In the genomic region with DNA sequence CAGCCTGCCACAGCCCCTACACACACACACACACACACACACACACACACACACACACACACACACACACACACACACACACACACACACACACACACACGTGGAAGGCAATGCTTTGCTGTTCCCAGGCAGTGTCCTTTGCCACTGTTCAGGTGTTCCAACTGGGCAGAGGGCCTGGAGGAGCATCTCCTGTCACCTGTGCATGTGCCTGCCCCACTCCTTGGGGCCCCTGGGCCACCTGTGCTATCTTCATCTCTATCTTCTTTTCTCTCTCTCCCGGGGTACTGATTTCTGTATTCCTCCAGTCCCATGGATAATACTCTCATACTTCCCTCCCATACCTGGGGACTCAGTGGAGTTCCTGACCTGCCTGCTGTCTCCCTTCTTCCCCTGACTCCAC, we compare ENCODE assay signal across 10 mouse cellular contexts. TPM values are rescaled to one million over a fixed set of nuclear protein-coding genes. Genes with fewer than 3 reads are reported as not detected.
DNase-seq lines count a peak whose midpoint lies in the region; ATAC-seq and TF ChIP-seq lines count a peak whose summit lies in the region.
"Had no signal": no experiment of that assay in that cellular context is flagged by ENCODE, and none has a peak within 500 bp of the region (broad histone marks: within the 10 kb centered on the region; RNA-seq: fewer than 3 reads in every experiment).

No protein-coding gene starts in this region.

- no peak for TF ChIP-seq POLR2A in heart, adult 2 months (IDR thresholded peaks at IDR 0.05; ENCODE audit: insufficient read depth, low read depth, low read length)

- H3K9ac ChIP-seq in heart, adult 2 months (ENCODE audit: low read depth, low read length): no peak overlapping the region
- peak overlapping the region; percentile 22; the same call in 1 of the 2 replicates for H3K9ac ChIP-seq in forebrain, embryonic 16.5 days (replicated peaks; ENCODE audit: low read depth, low read length)
- H3K9ac ChIP-seq in liver, embryonic 12.5 days: no peak overlapping the region

- no peaks in the 10 kb centered on the region for H3K27me3 ChIP-seq in heart, adult 2 months (ENCODE audit: control insufficient read depth, insufficient read depth, low read length)
- H3K27me3 ChIP-seq in G1E (ENCODE audit: insufficient read depth, low read length): no peaks in the 10 kb centered on the region; the same call in 1 of the 2 replicates
- H3K27me3 ChIP-seq in forebrain, embryonic 16.5 days (replicated peaks; ENCODE audit: control insufficient read depth, insufficient read depth, low read length): no peaks in the 10 kb centered on the region
- no peaks in the 10 kb centered on the region for H3K27me3 ChIP-seq in liver, embryonic 12.5 days (replicated peaks)
- H3K27me3 ChIP-seq: CH12.LX; embryonic facial prominence, embryonic 13.5 days had no signal

- H3K27ac ChIP-seq in heart, adult 2 months: peak overlapping the region; percentile 54
- H3K27ac ChIP-seq in forebrain, embryonic 16.5 days (ENCODE audit: low read length): peak overlapping the region; percentile 41; the same call in 1 of the 2 replicates
- H3K27ac ChIP-seq in liver, embryonic 12.5 days: peak overlapping the region; percentile 94

- no peaks in the 10 kb centered on the region for H3K79me2 ChIP-seq in heart, adult 2 months (replicated peaks; ENCODE audit: control insufficient read depth, insufficient read depth, low read length)

- no peak overlapping the region for H3K4me2 ChIP-seq in forebrain, embryonic 16.5 days (ENCODE audit: low read length)
- peak overlapping the region; percentile 78; the same call in 1 of the 2 replicates for H3K4me2 ChIP-seq in liver, embryonic 12.5 days

- intact Hi-C loops in heart, adult 2 months (cut with DNase I): no loop called here
- intact Hi-C loops in heart, postnatal 25 days (cut with DNase I): no loop called here

- 24% methylated on average over 2 of the region's 2 CpGs for WGBS in heart, adult 2 months
- 43% methylated on average over 2 of the region's 2 CpGs for WGBS in forebrain, embryonic 16.5 days
- WGBS in liver, embryonic 12.5 days (ENCODE audit: insufficient replicate concordance): 43% methylated on average over 2 of the region's 2 CpGs

- no peak overlapping the region for H3K4me3 ChIP-seq in heart, adult 2 months
- H3K4me3 ChIP-seq in G1E (ENCODE audit: low read depth, low read length): peak overlapping the region; percentile 67; the same call in 1 of the 2 replicates
- H3K4me3 ChIP-seq in forebrain, embryonic 16.5 days (replicated peaks; ENCODE audit: low read length): no peak overlapping the region
- no peak overlapping the region for H3K4me3 ChIP-seq in liver, embryonic 12.5 days
- H3K4me3 ChIP-seq: embryonic facial prominence, embryonic 13.5 days had no signal

- peak; percentile 27 to 47 for DNase-seq in heart, adult 2 months
- DNase-seq in heart, postnatal 25 days (ENCODE audit: low spot score): no peak
- DNase-seq in G1E (ENCODE audit: low spot score): no peak
- DNase-seq in urinary bladder, postnatal 10 days (ENCODE audit: low spot score): no peak
- DNase-seq in spleen, adult 18-20 months: no peak
- no peak for DNase-seq in urinary bladder, postnatal 14 days (ENCODE audit: low spot score)

- ATAC-seq in G1E (ENCODE audit: extremely low read depth, insufficient number of reproducible peaks, low FRiP score, poor library complexity, severe bottlenecking): no peak
- ATAC-seq in forebrain, embryonic 16.5 days: no peak
- no peak for ATAC-seq in liver, embryonic 12.5 days

- TF ChIP-seq CTCF in heart, adult 2 months (IDR thresholded peaks at IDR 0.05): no peak
- no peak for TF ChIP-seq CTCF in G1E (IDR thresholded peaks at IDR 0.05; ENCODE audit: low read depth, low read length)

- TF ChIP-seq EP300 in heart, adult 2 months (IDR thresholded peaks at IDR 0.05; ENCODE audit: insufficient read depth, low read depth, low read length): no peak

- no peaks in the 10 kb centered on the region for H3K9me3 ChIP-seq in G1E (replicated peaks)
- no peaks in the 10 kb centered on the region for H3K9me3 ChIP-seq in forebrain, embryonic 16.5 days (ENCODE audit: control insufficient read depth, low read length)
- H3K9me3 ChIP-seq in liver, embryonic 12.5 days (replicated peaks): no peaks in the 10 kb centered on the region
- H3K9me3 ChIP-seq: embryonic facial prominence, embryonic 13.5 days had no signal

- peaks cover 25% of the 10 kb centered on the region for H3K4me1 ChIP-seq in heart, adult 2 months (ENCODE audit: control insufficient read depth, insufficient read depth, low read length)
- H3K4me1 ChIP-seq in G1E (ENCODE audit: insufficient read depth, low read depth, low read length): peaks cover 95% of the 10 kb centered on the region
- H3K4me1 ChIP-seq in forebrain, embryonic 16.5 days (replicated peaks; ENCODE audit: control insufficient read depth, insufficient read depth, low read length): peaks cover 51% of the 10 kb centered on the region
- peaks cover 91% of the 10 kb centered on the region for H3K4me1 ChIP-seq in liver, embryonic 12.5 days

- peaks cover 35% of the 10 kb centered on the region for H3K36me3 ChIP-seq in heart, adult 2 months (ENCODE audit: control insufficient read depth, insufficient read depth, low read length)
- peaks cover 87% of the 10 kb centered on the region for H3K36me3 ChIP-seq in G1E (replicated peaks)
- peaks cover 34% of the 10 kb centered on the region for H3K36me3 ChIP-seq in forebrain, embryonic 16.5 days (ENCODE audit: control insufficient read depth, insufficient read depth)
- peaks cover 66% of the 10 kb centered on the region for H3K36me3 ChIP-seq in liver, embryonic 12.5 days

RNA-seq across cellular contexts. Expression of gene Nr1d1, which starts 8.8 kb away (rescaled TPM):
- total RNA-seq in heart, adult 2 months (2021): 100 to 1,000 TPM in 1 of 2 experiments, 10 to 100 TPM in 1; 35.5 to 111 TPM
- 190 and 208 TPM in 2 replicates for polyA plus RNA-seq in heart, adult 2 months (2012; rRNA removed)
- total RNA-seq in heart, postnatal 25 days (2021): 100 to 1,000 TPM in 1 of 2 experiments, 10 to 100 TPM in 1; 61.2 to 129 TPM
- 0.75 and 3.1 TPM in 2 replicates for total RNA-seq in G1E (2014; fragmentation: Nextera tagmentation)
- total RNA-seq in G1E (2017): 0.93 TPM in 2 replicates
- 2.3 TPM in 2 replicates for polyA plus RNA-seq in G1E (2012)
- polyA plus RNA-seq in forebrain, embryonic 16.5 days (2015; fragmentation: Nextera tagmentation; extraction: Ambion mirVana): 3.8 and 4.0 TPM in 2 replicates
- polyA plus RNA-seq in liver, embryonic 12.5 days (2016; fragmentation: Nextera tagmentation; extraction: Ambion mirVana): 1.3 and 1.4 TPM in 2 replicates

RNA-seq across cellular contexts. Expression of gene Thra, which starts 25.9 kb away (rescaled TPM):
- total RNA-seq in heart, adult 2 months (2021): 100 to 1,000 TPM; 103 to 105 TPM
- 89.4 and 104 TPM in 2 replicates for polyA plus RNA-seq in heart, adult 2 months (2012; rRNA removed)
- 100 to 1,000 TPM; 102 to 117 TPM for total RNA-seq in heart, postnatal 25 days (2021)
- total RNA-seq in G1E (2014; fragmentation: Nextera tagmentation) (58.0 and 68.0 TPM in 2 replicates), G1E (2017) (20.1 and 20.3 TPM in 2 replicates)
- 32.3 and 33.1 TPM in 2 replicates for polyA plus RNA-seq in G1E (2012)
- 177 and 182 TPM in 2 replicates for polyA plus RNA-seq in forebrain, embryonic 16.5 days (2015; fragmentation: Nextera tagmentation; extraction: Ambion mirVana)
- polyA plus RNA-seq in liver, embryonic 12.5 days (2016; fragmentation: Nextera tagmentation; extraction: Ambion mirVana): 13.0 and 13.3 TPM in 2 replicates

RNA-seq across cellular contexts. Expression of gene Msl1, which starts 29.0 kb away (rescaled TPM):
- total RNA-seq in heart, adult 2 months (2021): 10 to 100 TPM; 68.9 to 75.3 TPM
- polyA plus RNA-seq in heart, adult 2 months (2012; rRNA removed): 21.9 and 44.4 TPM in 2 replicates
- 10 to 100 TPM; 73.0 to 78.1 TPM for total RNA-seq in heart, postnatal 25 days (2021)
- total RNA-seq in G1E (2014; fragmentation: Nextera tagmentation) (38.0 and 52.2 TPM in 2 replicates), G1E (2017) (39.4 and 45.6 TPM in 2 replicates)
- 36.5 and 44.9 TPM in 2 replicates for polyA plus RNA-seq in G1E (2012)
- 27.7 and 32.0 TPM in 2 replicates for polyA plus RNA-seq in forebrain, embryonic 16.5 days (2015; fragmentation: Nextera tagmentation; extraction: Ambion mirVana)
- 11.5 and 11.7 TPM in 2 replicates for polyA plus RNA-seq in liver, embryonic 12.5 days (2016; fragmentation: Nextera tagmentation; extraction: Ambion mirVana)

RNA-seq across cellular contexts. Expression of gene Med24, which starts 37.1 kb away (rescaled TPM):
- total RNA-seq in heart, adult 2 months (2021): 10 to 100 TPM; 41.6 to 48.1 TPM
- polyA plus RNA-seq in heart, adult 2 months (2012; rRNA removed): 54.5 and 65.2 TPM in 2 replicates
- 10 to 100 TPM; 45.2 to 48.8 TPM for total RNA-seq in heart, postnatal 25 days (2021)
- total RNA-seq in G1E (2014; fragmentation: Nextera tagmentation) (55.8 and 95.6 TPM in 2 replicates), G1E (2017) (37.8 and 39.7 TPM in 2 replicates)
- 83.8 and 109 TPM in 2 replicates for polyA plus RNA-seq in G1E (2012)
- 88.8 and 93.7 TPM in 2 replicates for polyA plus RNA-seq in forebrain, embryonic 16.5 days (2015; fragmentation: Nextera tagmentation; extraction: Ambion mirVana)
- 42.0 and 43.7 TPM in 2 replicates for polyA plus RNA-seq in liver, embryonic 12.5 days (2016; fragmentation: Nextera tagmentation; extraction: Ambion mirVana)

RNA-seq across cellular contexts. Expression of gene Casc3, which starts 38.4 kb away (rescaled TPM):
- 10 to 100 TPM; 18.7 to 20.7 TPM for total RNA-seq in heart, adult 2 months (2021)
- 17.5 and 25.2 TPM in 2 replicates for polyA plus RNA-seq in heart, adult 2 months (2012; rRNA removed)
- total RNA-seq in heart, postnatal 25 days (2021): 10 to 100 TPM; 22.4 to 25.5 TPM
- total RNA-seq in G1E (2014; fragmentation: Nextera tagmentation) (51.8 and 64.6 TPM in 2 replicates), G1E (2017) (13.9 and 17.8 TPM in 2 replicates)
- polyA plus RNA-seq in G1E (2012): 37.4 and 42.7 TPM in 2 replicates
- polyA plus RNA-seq in forebrain, embryonic 16.5 days (2015; fragmentation: Nextera tagmentation; extraction: Ambion mirVana): 52.5 and 54.6 TPM in 2 replicates
- 26.4 and 29.7 TPM in 2 replicates for polyA plus RNA-seq in liver, embryonic 12.5 days (2016; fragmentation: Nextera tagmentation; extraction: Ambion mirVana)

Comparison
In these comparisons a context has a peak if more than half of its experiments do, and no peak if none do; other contexts are left out.
1. DNase-seq: peak in heart, adult 2 months (2 of 2); none in heart, postnatal 25 days (single experiment), G1E (single experiment), urinary bladder, postnatal 10 days (single experiment), spleen, adult 18-20 months (0 of 2) and urinary bladder, postnatal 14 days (single experiment).
2. H3K27ac ChIP-seq: peak in every context shown above with its lines; median percentile 94 in liver, embryonic 12.5 days; 54 in heart, adult 2 months; 41 in forebrain, embryonic 16.5 days.
3. RNA of gene Nr1d1, which starts 8.8 kb away (polyA plus RNA-seq): 190 to 208 TPM in heart, adult 2 months; 3.8 to 4.0 TPM in forebrain, embryonic 16.5 days, 2.3 TPM in G1E and 1.3 to 1.4 TPM in liver, embryonic 12.5 days; every median in the first group is over 10 times any median in the second.